Mouse (Mus musculus) liver, embryonic 15.5 days (tissue): ENCODE measurements at regions not wholly inside any gene's neighbourhood (a gene's known extent, or its start where the extent isn't known, plus 50 kb on each side); places are given as distances from the start of the nearest gene placed in this dataset.

Experiments used
- ATAC-seq: fragments of 200-750 bp; cut with Nextera tagmentation; 2 replicates; pipeline ENCODE4 v1.8.0; 2017; ENCODE audit warnings: moderate number of reproducible peaks, mild to moderate bottlenecking, moderate library complexity; ENCODE audit not compliant: insufficient read depth
- H3K27ac ChIP-seq: fragments of 300-500 bp; sonication (generic); replicated peaks from 2 replicates; pipeline ENCODE4 v1.5.1; 2015; ENCODE audit warnings: mild to moderate bottlenecking, inconsistent platforms
- H3K27me3 ChIP-seq: fragments of 300-500 bp; sonication (generic); 2 replicates; pipeline ENCODE4 v1.6.1; 2015; ENCODE audit warnings: mild to moderate bottlenecking, inconsistent platforms
- H3K36me3 ChIP-seq: fragments of 300-500 bp; sonication (generic); replicated peaks from 2 replicates; pipeline ENCODE4 v1.6.1; 2015; ENCODE audit warnings: moderate library complexity, mild to moderate bottlenecking, inconsistent platforms
- H3K4me1 ChIP-seq: fragments of 300-500 bp; sonication (generic); replicated peaks from 2 replicates; pipeline ENCODE4 v1.6.1; 2015; ENCODE audit warnings: inconsistent platforms
- H3K4me2 ChIP-seq: fragments of 300-500 bp; sonication (generic); 2 replicates; pipeline ENCODE4 v1.6.1; 2015; ENCODE audit warnings: moderate library complexity, mild to moderate bottlenecking, inconsistent platforms
- H3K4me3 ChIP-seq: fragments of 300-500 bp; sonication (generic); replicated peaks from 2 replicates; pipeline ENCODE4 v1.5.1; 2015; ENCODE audit warnings: mild to moderate bottlenecking, inconsistent platforms
- H3K9ac ChIP-seq: fragments of 300-500 bp; sonication (generic); 2 replicates; pipeline ENCODE4 v1.6.1; 2015; ENCODE audit warnings: moderate library complexity, mild to moderate bottlenecking, inconsistent platforms
- H3K9me3 ChIP-seq: fragments of 300-500 bp; sonication (generic); replicated peaks from 2 replicates; pipeline ENCODE4 v1.6.1; 2016; ENCODE audit warnings: inconsistent platforms
- WGBS: fragments of 180-500 bp; shearing (Covaris S2); methylation state at CpG from one replicate; pipeline ENCODE4 v1.1.7; 2015; ENCODE audit warnings: mixed read lengths; ENCODE audit not compliant: insufficient replicate concordance; 5-methylcytosine and 5-hydroxymethylcytosine counted together

DNA sequence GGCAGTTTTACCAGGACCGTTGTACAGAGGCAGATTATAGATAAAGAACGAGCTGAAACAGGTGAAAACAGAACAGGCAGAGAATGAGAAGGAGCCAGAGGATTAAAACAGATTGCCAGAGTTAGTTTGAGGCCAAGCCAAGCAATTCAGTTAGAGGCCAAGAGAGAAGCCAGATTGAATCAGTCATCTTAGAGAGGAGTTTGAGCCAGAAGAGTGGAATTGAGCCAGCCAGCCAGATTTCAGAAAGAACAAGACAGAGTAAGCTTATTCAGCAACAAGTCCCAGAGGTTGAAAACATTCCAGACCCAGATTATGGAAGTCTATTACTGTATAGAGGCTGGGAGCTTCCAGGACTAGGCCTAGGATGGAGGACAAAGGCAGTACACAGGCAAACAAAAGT, 499.7 kb downstream of the Fgf9 start:
- WGBS: 47% methylated on average over 2 of the region's 2 CpGs
- Histone ChIP-seq H3K27me3 (no peaks in the 10 kb centered on the region), H3K4me3 (no peak overlapping the region), H3K9ac (no peak overlapping the region), H3K4me2 (no peak overlapping the region), H3K27ac (no peak overlapping the region), H3K9me3 (no peaks in the 10 kb centered on the region), H3K36me3 (no peaks in the 10 kb centered on the region), H3K4me1 (no peaks in the 10 kb centered on the region)
- no peak for ATAC-seq

- H3K9ac ChIP-seq: no peak overlapping the region
- no peak overlapping the region for H3K4me3 ChIP-seq
- ATAC-seq: no peak
- H3K4me1 ChIP-seq: no peaks in the 10 kb centered on the region
- no peaks in the 10 kb centered on the region for H3K36me3 ChIP-seq
- no peak overlapping the region for H3K4me2 ChIP-seq
- no peak overlapping the region for H3K27ac ChIP-seq
- no peaks in the 10 kb centered on the region for H3K27me3 ChIP-seq
- no peaks in the 10 kb centered on the region for H3K9me3 ChIP-seq
Observed at GRCm38 (mm10) chr14:58567472-58567871, 497.1 kb downstream of the Fgf9 start.

DNA sequence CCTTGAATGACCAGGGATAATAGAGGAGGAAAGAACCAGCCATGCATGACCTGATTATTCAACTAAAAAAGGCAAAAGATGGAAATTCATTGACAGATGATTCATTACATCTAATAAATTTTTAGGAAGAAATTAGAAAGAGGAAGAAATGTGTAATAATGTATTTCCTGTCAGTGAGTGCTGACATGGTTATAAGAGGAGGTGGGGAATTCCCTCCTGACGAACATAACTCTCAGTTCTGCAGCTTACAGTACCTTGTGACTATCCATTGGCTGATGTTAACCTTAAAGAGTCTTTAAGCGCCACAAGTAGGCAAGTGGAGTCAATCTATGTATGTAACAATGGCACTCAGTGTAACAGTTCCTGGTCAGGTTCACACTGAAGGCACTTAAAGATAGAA, 492.7 kb downstream of the Fgf9 start:
- H3K9ac ChIP-seq: no peak overlapping the region
- no peak overlapping the region for H3K27ac ChIP-seq
- no peaks in the 10 kb centered on the region for H3K4me1 ChIP-seq
- H3K36me3 ChIP-seq: no peaks in the 10 kb centered on the region
- no peak overlapping the region for H3K4me3 ChIP-seq
- no peak overlapping the region for H3K4me2 ChIP-seq
- ATAC-seq: no peak
- no peaks in the 10 kb centered on the region for H3K9me3 ChIP-seq
- H3K27me3 ChIP-seq: no peaks in the 10 kb centered on the region
- WGBS: 41% methylated on average over 2 of the region's 2 CpGs

- H3K4me1 ChIP-seq: no peaks in the 10 kb centered on the region
- no peaks in the 10 kb centered on the region for H3K9me3 ChIP-seq
- no peak overlapping the region for H3K9ac ChIP-seq
- H3K4me3 ChIP-seq: no peak overlapping the region
- no peak for ATAC-seq
- no peak overlapping the region for H3K4me2 ChIP-seq
- no peaks in the 10 kb centered on the region for H3K27me3 ChIP-seq
- H3K27ac ChIP-seq: no peak overlapping the region
- WGBS: 38% methylated on average over 2 of the region's 2 CpGs
- H3K36me3 ChIP-seq: no peaks in the 10 kb centered on the region
Observed at GRCm38 (mm10) chr14:58550785-58551184, 480.4 kb downstream of the Fgf9 start.

DNA sequence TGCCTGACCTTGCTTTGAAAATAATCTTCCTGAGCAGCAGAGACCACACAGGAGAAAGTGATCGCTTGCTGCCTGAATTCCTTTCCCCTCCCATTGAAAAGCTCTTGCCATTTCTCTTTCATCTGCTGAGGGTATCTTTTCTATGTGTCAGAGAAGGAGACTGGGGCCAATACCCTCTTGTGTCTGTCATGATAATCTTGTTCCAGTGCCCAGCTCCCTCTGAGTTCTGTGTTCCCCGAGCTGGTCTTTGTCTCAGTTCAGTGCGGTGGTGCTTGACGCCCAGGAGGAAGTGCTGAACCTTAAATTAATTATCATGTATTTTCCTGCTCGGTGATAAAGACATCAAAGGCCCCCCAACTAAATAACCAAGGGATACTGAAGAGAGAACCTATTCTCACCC, 475.4 kb downstream of the Fgf9 start:
- no peak overlapping the region for H3K9ac ChIP-seq
- no peaks in the 10 kb centered on the region for H3K36me3 ChIP-seq
- H3K4me1 ChIP-seq: no peaks in the 10 kb centered on the region
- H3K4me2 ChIP-seq: no peak overlapping the region
- 19% methylated on average over 5 of the region's 5 CpGs for WGBS
- H3K27ac ChIP-seq: no peak overlapping the region
- H3K9me3 ChIP-seq: no peaks in the 10 kb centered on the region
- ATAC-seq: no peak
- no peaks in the 10 kb centered on the region for H3K27me3 ChIP-seq
- H3K4me3 ChIP-seq: no peak overlapping the region

DNA sequence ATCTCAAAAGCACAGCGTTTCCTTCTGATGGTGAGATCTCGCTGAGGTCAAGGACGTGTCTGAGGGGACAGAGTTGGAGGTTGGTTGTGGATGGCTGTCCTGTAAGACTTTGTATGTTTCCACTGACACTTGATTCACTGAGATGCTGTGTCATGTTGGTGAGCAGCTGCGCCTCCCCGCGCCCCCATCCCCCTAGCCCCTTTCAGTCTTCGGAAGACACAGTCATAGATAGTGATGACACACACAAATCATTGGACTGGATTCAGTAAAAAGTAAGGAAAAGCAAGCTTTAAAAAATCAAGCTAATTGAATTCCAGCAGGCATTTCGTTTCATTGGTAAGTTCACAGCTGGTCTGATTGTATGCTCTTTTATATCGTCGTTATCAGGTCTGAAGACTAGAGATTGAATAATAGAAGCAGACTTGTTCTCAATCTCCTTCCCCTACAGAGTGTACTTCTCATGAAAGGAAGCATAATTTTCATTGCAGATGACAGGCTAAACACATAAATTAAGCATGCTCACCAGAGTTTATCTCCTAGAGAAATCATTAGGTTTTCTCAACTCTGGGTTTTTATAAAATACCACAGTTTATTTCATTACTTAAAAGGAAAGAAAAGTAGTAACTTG, 472.9 kb downstream of the Fgf9 start:
- Histone ChIP-seq H3K9me3 (no peaks in the 10 kb centered on the region), H3K9ac (no peak overlapping the region), H3K36me3 (no peaks in the 10 kb centered on the region), H3K27ac (no peak overlapping the region), H3K4me1 (no peaks in the 10 kb centered on the region), H3K27me3 (no peaks in the 10 kb centered on the region), H3K4me3 (no peak overlapping the region), H3K4me2 (no peak overlapping the region)
- 68% methylated on average over 10 of the region's 10 CpGs for WGBS
- ATAC-seq: no peak

DNA sequence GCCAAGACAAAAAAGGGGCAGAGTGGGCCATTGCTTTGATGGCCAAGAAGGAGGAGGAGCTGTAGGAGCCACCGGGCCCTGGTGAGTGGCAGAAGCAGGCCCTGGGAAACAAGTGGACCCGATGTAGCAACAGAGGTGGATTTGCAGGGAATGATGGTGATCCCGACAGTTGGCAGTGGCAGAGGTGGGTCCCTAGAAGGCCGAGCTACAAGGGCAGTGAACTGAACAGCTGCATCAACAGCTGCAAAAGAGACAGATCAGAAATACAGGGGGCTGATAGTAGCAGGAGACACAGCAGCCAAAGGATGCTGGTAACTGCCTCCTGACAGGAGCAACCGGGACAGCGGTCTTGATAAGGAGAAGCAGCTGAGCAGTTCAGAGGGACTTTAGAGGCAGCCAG, 467.8 kb downstream of the Fgf9 start:
- no peaks in the 10 kb centered on the region for H3K4me1 ChIP-seq
- H3K9me3 ChIP-seq: no peaks in the 10 kb centered on the region
- no peaks in the 10 kb centered on the region for H3K36me3 ChIP-seq
- 53% methylated on average over 6 of the region's 6 CpGs for WGBS
- no peak overlapping the region for H3K4me2 ChIP-seq
- H3K27me3 ChIP-seq: no peaks in the 10 kb centered on the region
- H3K4me3 ChIP-seq: no peak overlapping the region
- no peak overlapping the region for H3K9ac ChIP-seq
- ATAC-seq: no peak
- no peak overlapping the region for H3K27ac ChIP-seq

DNA sequence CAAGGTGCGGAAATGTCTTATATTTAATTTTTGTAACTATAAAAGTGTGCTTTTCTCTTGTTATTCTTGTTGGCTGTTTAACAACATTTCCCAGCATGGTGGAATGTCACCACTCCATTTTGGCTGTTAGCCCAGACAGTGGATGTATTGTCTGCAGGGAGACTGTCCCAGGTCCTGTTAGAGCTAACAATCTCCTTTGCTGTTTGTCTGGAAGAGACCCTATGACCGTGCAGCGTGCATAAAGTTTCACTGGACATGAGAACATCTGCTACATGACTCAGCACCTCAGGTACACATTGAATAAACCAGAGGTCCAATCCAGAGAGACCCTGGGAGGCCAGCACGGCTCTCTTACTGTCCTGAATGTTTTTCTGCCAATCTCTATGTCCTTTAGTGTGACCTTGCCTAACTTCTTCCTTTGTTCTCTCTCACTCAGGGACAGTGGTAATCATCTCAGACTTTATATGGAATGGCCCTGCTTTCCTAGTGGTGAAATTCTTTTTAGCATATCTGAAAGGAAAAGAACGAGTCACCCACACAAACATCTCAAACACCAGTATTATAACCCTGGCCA, 450.7 kb downstream of the Fgf9 start:
- no peak overlapping the region for H3K27ac ChIP-seq
- 49% methylated on average over 5 of the region's 5 CpGs for WGBS
- H3K9me3 ChIP-seq: no peaks in the 10 kb centered on the region
- no peak overlapping the region for H3K4me2 ChIP-seq
- no peak overlapping the region for H3K4me3 ChIP-seq
- H3K9ac ChIP-seq: no peak overlapping the region
- no peaks in the 10 kb centered on the region for H3K4me1 ChIP-seq
- H3K27me3 ChIP-seq: no peaks in the 10 kb centered on the region
- ATAC-seq: no peak
- no peaks in the 10 kb centered on the region for H3K36me3 ChIP-seq

DNA sequence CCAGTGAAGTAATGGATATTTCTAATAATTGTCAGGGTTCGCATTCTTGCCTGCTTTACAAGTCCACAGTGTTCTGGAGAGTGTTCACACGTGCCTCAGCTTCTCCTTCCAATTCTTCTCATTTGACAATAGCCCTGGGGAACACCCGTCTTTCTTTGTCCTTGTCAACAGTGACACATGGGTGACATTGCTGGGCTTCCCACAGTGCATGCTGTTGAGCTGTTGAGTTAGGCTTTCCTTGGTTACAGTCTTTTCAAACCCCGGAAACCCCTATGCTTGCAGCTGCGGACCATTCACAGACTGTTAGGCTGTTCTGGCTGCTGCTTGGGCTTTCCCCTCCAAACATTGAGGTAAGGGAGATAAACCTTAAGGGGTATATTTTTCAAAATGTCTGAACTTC, 450.0 kb downstream of the Fgf9 start:
- ATAC-seq: no peak
- H3K9me3 ChIP-seq: no peaks in the 10 kb centered on the region
- no peak overlapping the region for H3K4me2 ChIP-seq
- no peaks in the 10 kb centered on the region for H3K36me3 ChIP-seq
- H3K4me1 ChIP-seq: no peaks in the 10 kb centered on the region
- no peak overlapping the region for H3K4me3 ChIP-seq
- H3K9ac ChIP-seq: no peak overlapping the region
- 58% methylated on average over 5 of the region's 5 CpGs for WGBS
- no peaks in the 10 kb centered on the region for H3K27me3 ChIP-seq
- H3K27ac ChIP-seq: no peak overlapping the region

GRCm38 (mm10) chr14:58519086-58519485, 448.7 kb downstream of the Fgf9 start:
- Histone ChIP-seq H3K9me3 (no peaks in the 10 kb centered on the region), H3K27ac (no peak overlapping the region), H3K9ac (no peak overlapping the region), H3K36me3 (no peaks in the 10 kb centered on the region), H3K4me2 (no peak overlapping the region), H3K4me3 (no peak overlapping the region), H3K27me3 (no peaks in the 10 kb centered on the region), H3K4me1 (no peaks in the 10 kb centered on the region)
- WGBS: 54% methylated on average over 1 of the region's 1 CpGs
- no peak for ATAC-seq

- H3K27ac ChIP-seq: no peak overlapping the region
- H3K9ac ChIP-seq: no peak overlapping the region
- WGBS: 21% methylated on average over 4 of the region's 4 CpGs
- no peaks in the 10 kb centered on the region for H3K4me1 ChIP-seq
- no peaks in the 10 kb centered on the region for H3K27me3 ChIP-seq
- H3K4me3 ChIP-seq: no peak overlapping the region
- H3K36me3 ChIP-seq: no peaks in the 10 kb centered on the region
- ATAC-seq: no peak
- H3K9me3 ChIP-seq: no peaks in the 10 kb centered on the region
- H3K4me2 ChIP-seq: no peak overlapping the region
Observed at GRCm38 (mm10) chr14:58516543-58516942, 446.2 kb downstream of the Fgf9 start.

DNA sequence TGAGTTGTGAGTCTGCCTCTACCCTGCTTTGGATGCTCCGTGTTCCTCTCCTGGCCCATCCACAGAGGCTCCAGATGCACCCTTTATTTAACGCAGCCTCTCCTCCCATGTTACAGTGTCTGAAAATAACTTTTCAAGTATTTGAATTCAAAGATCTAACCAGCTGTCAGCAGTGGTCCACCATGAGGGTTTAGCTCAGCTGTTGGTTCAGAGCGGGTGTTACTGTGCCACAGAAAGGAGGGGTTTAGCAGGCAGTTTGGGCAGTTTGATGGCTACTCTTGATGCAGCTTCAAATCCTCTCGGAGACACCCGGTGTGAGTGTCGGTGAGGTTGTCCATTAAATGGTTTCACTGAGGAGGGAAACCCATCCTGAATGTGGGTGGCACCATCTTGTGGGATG, 441.8 kb downstream of the Fgf9 start:
- WGBS: 68% methylated on average over 6 of the region's 6 CpGs
- no peak for ATAC-seq

More for the DNA sequence above, 441.8 kb downstream of the Fgf9 start:
- Histone ChIP-seq H3K9me3 (no peaks in the 10 kb centered on the region), H3K9ac (no peak overlapping the region), H3K27me3 (no peaks in the 10 kb centered on the region), H3K4me3 (no peak overlapping the region), H3K4me1 (no peaks in the 10 kb centered on the region), H3K36me3 (no peaks in the 10 kb centered on the region), H3K27ac (no peak overlapping the region), H3K4me2 (no peak overlapping the region)
